Mouse (Mus musculus) cerebellum, adult 9-11 months (tissue): ENCODE results near the gene Cnih3.

Experiments used
- DNase-seq: peaks from one replicate; pipeline ENCODE4 v3.0.0; 2022

Cnih3 gene

DNA sequence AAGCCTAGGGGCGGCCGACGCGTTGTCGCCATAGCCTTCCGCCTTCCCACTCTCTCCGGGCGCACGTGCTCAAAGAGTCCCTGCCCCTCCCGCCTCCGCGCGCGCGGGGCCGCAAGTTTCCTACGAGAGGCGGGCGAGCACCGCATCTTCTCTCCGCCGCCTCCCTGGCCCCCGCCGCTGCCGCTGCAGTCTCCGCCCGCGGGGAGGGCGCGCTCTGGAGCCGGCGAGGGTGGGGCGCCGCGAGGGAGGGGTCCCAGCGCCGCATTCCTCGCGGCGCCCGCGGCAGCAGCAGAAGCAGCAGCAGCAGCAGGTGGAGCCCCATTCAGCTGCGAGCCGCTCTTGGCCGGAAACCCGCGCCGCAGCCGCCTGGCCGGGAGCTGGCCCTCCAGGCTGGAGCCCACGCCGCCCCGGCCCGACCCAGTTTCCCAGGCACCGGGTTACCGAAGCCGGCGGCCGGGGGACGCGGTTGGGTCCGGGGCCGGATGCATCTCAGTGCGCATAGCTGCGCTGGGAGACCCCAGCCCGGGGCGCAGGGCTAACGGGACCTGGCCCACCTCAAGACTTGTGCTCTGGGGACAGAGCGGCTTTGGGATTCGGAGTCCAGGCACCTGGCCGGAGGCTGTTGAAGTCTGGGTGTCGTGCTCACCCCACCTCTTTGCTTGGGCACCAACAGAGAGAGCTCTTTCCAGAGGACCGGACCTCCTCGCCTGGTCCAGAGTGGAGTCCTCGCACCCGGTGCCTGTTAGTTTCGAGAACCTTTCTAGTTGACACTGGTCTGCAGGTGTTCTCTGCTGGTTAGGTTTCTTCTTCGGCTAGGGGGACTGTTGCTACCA, at the start of gene Cnih3:
TSS of gene Cnih3 (plus strand) at position 262 of the 833 bp plus-strand sequence.
- no peak for DNase-seq

DNA sequence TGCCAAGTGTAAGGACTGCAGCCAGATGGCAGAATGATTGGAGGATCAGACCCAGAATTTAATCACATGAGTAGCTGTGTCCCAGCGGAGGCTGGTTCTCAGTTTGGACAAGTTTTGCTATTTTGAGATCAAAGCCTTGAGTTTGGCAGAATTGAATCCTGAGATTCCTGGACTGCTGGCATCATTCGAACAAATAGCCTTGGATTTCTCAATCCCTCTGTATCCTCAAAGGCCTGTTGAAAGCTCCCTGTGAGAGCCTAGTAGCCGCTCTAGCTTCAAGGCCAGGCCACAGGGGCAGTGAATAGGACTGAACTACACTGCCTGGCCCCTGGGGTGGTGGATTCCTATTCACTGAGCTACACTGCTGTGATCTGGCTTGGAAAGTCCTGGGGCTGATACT, 44.4 kb upstream of the Cnih3 start:
- DNase-seq = no peak

GRCm38 (mm10) chr1:181310712-181311111, 41.7 kb upstream of the Cnih3 start:
- DNase-seq = no peak

- DNase-seq = no peak
Observed at GRCm38 (mm10) chr1:181312115-181313045, 40.0 kb upstream of the Cnih3 start.

GRCm38 (mm10) chr1:181313046-181313415, 39.4 kb upstream of the Cnih3 start:
- no peak for DNase-seq

DNA sequence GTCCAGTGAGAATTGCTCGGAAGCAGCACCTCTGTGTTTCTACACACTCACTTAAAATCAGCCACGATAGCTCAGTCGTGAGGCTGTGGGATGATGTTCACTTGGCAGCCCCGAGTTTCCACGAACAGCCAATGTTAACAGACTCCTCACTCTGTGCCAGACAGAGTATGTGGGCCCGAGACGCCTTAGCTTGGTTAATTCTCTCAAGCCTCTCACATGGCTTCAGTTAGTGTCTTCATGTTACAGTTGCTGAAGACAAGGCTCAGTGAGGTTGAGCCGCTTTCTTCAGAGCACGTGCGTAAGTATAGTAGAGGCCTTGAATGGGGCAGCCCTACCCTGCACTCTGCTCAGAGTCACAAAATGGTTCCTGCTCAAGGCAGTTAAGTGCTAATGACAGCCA, 38.1 kb upstream of the Cnih3 start:
- DNase-seq = no peak

DNA sequence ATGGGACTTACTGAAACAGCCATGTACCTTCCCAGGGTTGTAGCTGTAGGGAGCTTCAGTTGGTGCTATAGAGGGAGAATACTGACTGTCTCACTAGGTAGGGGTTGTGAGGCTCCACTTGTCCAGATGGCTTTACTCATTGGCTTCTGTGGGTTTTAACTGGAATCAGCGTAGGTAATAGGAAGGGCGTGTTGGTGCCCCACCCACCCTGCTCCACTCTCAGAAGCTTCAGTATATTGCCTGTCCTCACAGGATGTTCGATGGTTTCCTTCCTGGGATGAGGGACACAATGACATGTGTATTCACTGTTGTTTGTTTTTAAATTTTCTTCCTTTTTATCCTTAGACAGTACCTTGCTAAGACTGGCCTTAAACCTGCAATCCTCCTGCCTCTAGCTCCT, 37.1 kb upstream of the Cnih3 start:
- DNase-seq = no peak

GRCm38 (mm10) chr1:181316571-181316970, 35.9 kb upstream of the Cnih3 start:
- DNase-seq = no peak

- DNase-seq = no peak
Observed at GRCm38 (mm10) chr1:181319466-181319865, 33.0 kb upstream of the Cnih3 start.

GRCm38 (mm10) chr1:181321149-181321548, 31.3 kb upstream of the Cnih3 start:
- no peak for DNase-seq

DNA sequence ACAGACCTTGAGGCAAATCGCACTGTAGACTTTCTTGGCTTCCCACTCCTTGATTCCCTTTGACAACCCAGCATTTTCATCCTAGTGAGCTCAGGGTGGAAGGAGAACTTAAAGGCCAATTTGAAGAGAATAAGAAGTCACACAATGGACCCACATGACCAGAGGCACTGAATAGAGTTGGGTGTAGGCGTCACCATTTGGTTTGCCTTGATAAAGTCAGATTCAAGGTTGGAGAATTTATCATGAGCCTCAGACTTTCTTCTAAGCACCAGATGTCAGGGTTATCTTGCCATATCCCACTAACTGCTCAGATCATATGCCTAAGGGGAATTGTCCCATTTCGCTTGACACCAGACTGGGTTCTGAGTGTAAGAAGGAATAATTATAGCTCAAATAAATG, 29.3 kb upstream of the Cnih3 start:
- no peak for DNase-seq

DNA sequence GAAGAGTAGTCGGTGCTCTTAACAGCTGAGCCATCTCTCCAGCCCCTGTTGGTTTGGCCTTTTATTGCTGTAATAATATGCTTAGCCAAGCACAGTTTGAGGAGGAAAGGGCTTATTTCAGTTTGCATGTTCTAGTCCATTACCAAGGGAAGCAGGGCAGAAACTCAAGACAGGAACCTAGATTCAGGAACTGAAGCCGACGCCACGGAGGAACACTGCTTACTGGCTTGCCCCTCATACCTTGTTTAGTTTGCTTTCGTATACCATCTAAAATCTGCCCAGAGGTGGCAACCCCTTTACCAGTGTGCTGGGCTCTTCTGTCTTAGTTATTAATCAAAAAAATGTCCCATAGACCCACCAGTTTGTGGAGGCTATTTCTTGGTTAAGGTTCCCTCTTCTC, 25.3 kb upstream of the Cnih3 start:
- no peak for DNase-seq

GRCm38 (mm10) chr1:181327636-181328420, 24.6 kb upstream of the Cnih3 start:
- DNase-seq = no peak

- no peak for DNase-seq
Observed at GRCm38 (mm10) chr1:181329110-181329509, 23.3 kb upstream of the Cnih3 start.

- DNase-seq = no peak
Observed at GRCm38 (mm10) chr1:181332597-181332996, 19.8 kb upstream of the Cnih3 start.

GRCm38 (mm10) chr1:181334329-181335018, 18.0 kb upstream of the Cnih3 start:
- no peak for DNase-seq

DNA sequence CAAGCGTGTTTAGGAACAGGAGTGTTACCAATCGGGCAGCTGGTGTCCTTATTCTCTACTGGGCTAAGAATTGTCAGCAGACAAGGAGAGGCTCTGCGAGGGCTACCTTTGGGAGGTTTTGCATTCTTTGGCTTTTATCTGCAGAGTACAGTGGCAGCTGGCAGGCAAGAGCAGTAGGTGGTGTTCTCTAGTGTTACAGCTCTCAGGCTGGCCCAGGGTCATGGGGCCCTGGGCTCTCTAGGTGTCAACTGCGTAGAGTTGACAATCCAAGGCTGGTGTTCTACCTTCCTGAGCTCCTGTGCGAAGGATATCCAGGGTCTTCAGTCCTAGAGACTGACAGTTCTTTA, 17.4 kb upstream of the Cnih3 start:
- DNase-seq = no peak

GRCm38 (mm10) chr1:181335388-181335787, 17.0 kb upstream of the Cnih3 start:
- no peak for DNase-seq

DNA sequence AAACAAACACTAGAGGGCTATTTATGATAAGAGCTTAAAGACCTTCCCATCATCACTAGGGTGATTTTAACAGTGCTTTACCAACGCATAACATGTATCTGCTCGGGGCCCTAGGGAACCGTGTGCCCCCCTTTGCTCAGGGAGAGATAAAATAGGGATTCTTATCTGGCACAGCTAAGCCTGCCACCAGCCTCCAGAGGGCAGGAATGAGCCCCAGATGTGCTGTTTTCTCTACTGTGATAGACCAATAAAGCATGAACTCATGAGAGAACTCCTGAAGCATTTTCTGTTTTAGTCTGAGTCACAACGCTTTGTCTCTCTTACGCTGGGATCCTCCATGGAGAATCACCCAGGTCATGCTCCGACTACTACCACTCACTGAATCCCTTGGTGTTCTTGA, 15.6 kb upstream of the Cnih3 start:
- DNase-seq = no peak

GRCm38 (mm10) chr1:181339106-181339505, 13.3 kb upstream of the Cnih3 start:
- DNase-seq = no peak

GRCm38 (mm10) chr1:181345547-181345946, 6.9 kb upstream of the Cnih3 start:
- no peak for DNase-seq

DNA sequence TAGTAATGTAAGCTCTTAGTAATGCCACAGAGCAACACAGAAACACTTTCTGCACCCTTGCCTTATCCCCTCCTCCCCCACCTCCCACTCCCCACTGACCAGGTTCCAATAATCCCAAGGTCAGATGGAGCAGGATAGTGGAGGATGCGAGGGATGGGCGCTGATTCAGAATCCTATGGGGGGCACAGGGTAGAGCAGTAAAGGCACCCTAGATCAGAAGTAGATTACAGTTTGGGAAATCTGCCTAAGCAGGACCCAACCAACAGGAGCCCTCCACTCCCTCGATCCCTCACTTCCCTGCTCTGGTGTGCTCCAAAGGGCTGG, 423 bp upstream of the Cnih3 start:
- DNase-seq = no peak
